Mouse (Mus musculus): ENCODE data around the gene Ggt6. TPM values are rescaled to one million over a fixed set of nuclear protein-coding genes. Genes with fewer than 3 reads are reported as not detected.

Ggt6 gene
- total RNA-seq, 1 experiment = 0.98 TPM

- no peak overlapping the region for H3K9ac ChIP-seq (ENCODE audit: insufficient read depth, low read depth, low read length, poor library complexity, severe bottlenecking)
- H3K4me1 ChIP-seq (ENCODE audit: control insufficient read depth in 2 of 2, insufficient read depth in 2 of 2, low read length in 2 of 2, poor library complexity in 1 of 2) = peaks cover 2 to 10% of the 10 kb centered on the region in 2 experiments; a peak in 2 of 4 replicates
- in situ Hi-C loops (cut with MboI; ENCODE audit: low sequenced_read_pairs in 2 of 2, unreplicated experiment in 2 of 2) = no loop called here
- TF ChIP-seq HCFC1 (IDR thresholded peaks at IDR 0.05; ENCODE audit: borderline replicate concordance, insufficient read depth, low read length) (no peak), ZC3H11A (IDR thresholded peaks at IDR 0.05; ENCODE audit: borderline replicate concordance, low read depth, low read length) (no peak), MAFK (IDR thresholded peaks at IDR 0.05; ENCODE audit: insufficient read depth, low read depth, low read length) (no peak), ZNF384 (IDR thresholded peaks at IDR 0.05; ENCODE audit: low read depth, low read length) (no peak), CHD2 (IDR thresholded peaks at IDR 0.05; ENCODE audit: low read depth, low read length) (no peak)
- no peak for DNase-seq (ENCODE audit: low read depth, low spot score)
- H3K27ac ChIP-seq (ENCODE audit: insufficient read depth, low read depth, low read length, poor library complexity, severe bottlenecking) = no peak overlapping the region
- no peaks in the 10 kb centered on the region for H3K36me3 ChIP-seq (ENCODE audit: control insufficient read depth, insufficient read depth, low read length, poor library complexity, severe bottlenecking)
- no peak overlapping the region for H3K4me3 ChIP-seq (ENCODE audit: insufficient read depth in 1 of 2, low read depth in 1 of 2, low read length in 2 of 2, poor library complexity in 1 of 2, severe bottlenecking in 1 of 2)
- no peaks in the 10 kb centered on the region for H3K9me3 ChIP-seq (ENCODE audit: control insufficient read depth, insufficient read depth, low read depth, low read length)
Observed at GRCm38 (mm10) chr11:72468525-72468924, 33.2 kb downstream of the Ggt6 start.

GRCm38 (mm10) chr11:72469217-72469616 is 33.9 kb downstream of the Ggt6 start:
- Histone ChIP-seq H3K4me3 (ENCODE audit: insufficient read depth in 1 of 2, low read depth in 1 of 2, low read length in 2 of 2, poor library complexity in 1 of 2, severe bottlenecking in 1 of 2) (no peak overlapping the region), H3K36me3 (ENCODE audit: control insufficient read depth, insufficient read depth, low read length, poor library complexity, severe bottlenecking) (no peaks in the 10 kb centered on the region), H3K4me1 (ENCODE audit: control insufficient read depth in 2 of 2, insufficient read depth in 2 of 2, low read length in 2 of 2, poor library complexity in 1 of 2) (peaks cover 2 to 15% of the 10 kb centered on the region in 2 experiments; a peak in 2 of 4 replicates), H3K9ac (ENCODE audit: insufficient read depth, low read depth, low read length, poor library complexity, severe bottlenecking) (no peak overlapping the region), H3K27ac (ENCODE audit: insufficient read depth, low read depth, low read length, poor library complexity, severe bottlenecking) (no peak overlapping the region), H3K9me3 (ENCODE audit: control insufficient read depth, insufficient read depth, low read depth, low read length) (no peaks in the 10 kb centered on the region)
- TF ChIP-seq ZC3H11A (IDR thresholded peaks at IDR 0.05; ENCODE audit: borderline replicate concordance, low read depth, low read length) (no peak), HCFC1 (IDR thresholded peaks at IDR 0.05; ENCODE audit: borderline replicate concordance, insufficient read depth, low read length) (no peak), CHD2 (IDR thresholded peaks at IDR 0.05; ENCODE audit: low read depth, low read length) (no peak), ZNF384 (IDR thresholded peaks at IDR 0.05; ENCODE audit: low read depth, low read length) (no peak)
- in situ Hi-C loops (cut with MboI; ENCODE audit: low sequenced_read_pairs in 2 of 2, unreplicated experiment in 2 of 2) = no loop called here
- DNase-seq (ENCODE audit: low read depth, low spot score) = no peak

- Histone ChIP-seq H3K9ac (ENCODE audit: insufficient read depth, low read depth, low read length, poor library complexity, severe bottlenecking) (no peak overlapping the region), H3K4me3 (ENCODE audit: insufficient read depth in 1 of 2, low read depth in 1 of 2, low read length in 2 of 2, poor library complexity in 1 of 2, severe bottlenecking in 1 of 2) (no peak overlapping the region), H3K36me3 (ENCODE audit: control insufficient read depth, insufficient read depth, low read length, poor library complexity, severe bottlenecking) (no peaks in the 10 kb centered on the region), H3K4me1 (ENCODE audit: control insufficient read depth in 2 of 2, insufficient read depth in 2 of 2, low read length in 2 of 2, poor library complexity in 1 of 2) (peaks cover 2 to 15% of the 10 kb centered on the region in 2 experiments; a peak in 2 of 4 replicates), H3K27ac (ENCODE audit: insufficient read depth, low read depth, low read length, poor library complexity, severe bottlenecking) (no peak overlapping the region), H3K9me3 (ENCODE audit: control insufficient read depth, insufficient read depth, low read depth, low read length) (no peaks in the 10 kb centered on the region)
- in situ Hi-C loops (cut with MboI; ENCODE audit: low sequenced_read_pairs in 2 of 2, unreplicated experiment in 2 of 2) = no loop called here
- TF ChIP-seq MAFK (IDR thresholded peaks at IDR 0.05; ENCODE audit: insufficient read depth, low read depth, low read length) = no peak
- DNase-seq (ENCODE audit: low read depth, low spot score) = no peak
Observed at GRCm38 (mm10) chr11:72470004-72470403, 34.7 kb downstream of the Ggt6 start.

- no peaks in the 10 kb centered on the region for H3K36me3 ChIP-seq (ENCODE audit: control insufficient read depth, insufficient read depth, low read length, poor library complexity, severe bottlenecking)
- H3K4me1 ChIP-seq (ENCODE audit: control insufficient read depth in 2 of 2, insufficient read depth in 2 of 2, low read length in 2 of 2, poor library complexity in 1 of 2) = peaks cover 2 to 15% of the 10 kb centered on the region in 2 experiments; a peak in 2 of 4 replicates
- in situ Hi-C loops (cut with MboI; ENCODE audit: low sequenced_read_pairs in 2 of 2, unreplicated experiment in 2 of 2) = no loop called here
- DNase-seq (ENCODE audit: low read depth, low spot score) = no peak
- TF ChIP-seq MAFK (IDR thresholded peaks at IDR 0.05; ENCODE audit: insufficient read depth, low read depth, low read length) (no peak), ZNF384 (IDR thresholded peaks at IDR 0.05; ENCODE audit: low read depth, low read length) (no peak), CHD2 (IDR thresholded peaks at IDR 0.05; ENCODE audit: low read depth, low read length) (no peak), ZC3H11A (IDR thresholded peaks at IDR 0.05; ENCODE audit: borderline replicate concordance, low read depth, low read length) (no peak), HCFC1 (IDR thresholded peaks at IDR 0.05; ENCODE audit: borderline replicate concordance, insufficient read depth, low read length) (no peak)
- no peak overlapping the region for H3K9ac ChIP-seq (ENCODE audit: insufficient read depth, low read depth, low read length, poor library complexity, severe bottlenecking)
- no peak overlapping the region for H3K4me3 ChIP-seq (ENCODE audit: insufficient read depth in 1 of 2, low read depth in 1 of 2, low read length in 2 of 2, poor library complexity in 1 of 2, severe bottlenecking in 1 of 2)
- no peak overlapping the region for H3K27ac ChIP-seq (ENCODE audit: insufficient read depth, low read depth, low read length, poor library complexity, severe bottlenecking)
- H3K9me3 ChIP-seq (ENCODE audit: control insufficient read depth, insufficient read depth, low read depth, low read length) = no peaks in the 10 kb centered on the region
Observed at GRCm38 (mm10) chr11:72471381-72471780, 36.1 kb downstream of the Ggt6 start.

GRCm38 (mm10) chr11:72473540-72473939 is 38.2 kb downstream of the Ggt6 start:
- Histone ChIP-seq H3K9ac (ENCODE audit: insufficient read depth, low read depth, low read length, poor library complexity, severe bottlenecking) (no peak overlapping the region), H3K27ac (ENCODE audit: insufficient read depth, low read depth, low read length, poor library complexity, severe bottlenecking) (no peak overlapping the region), H3K4me1 (ENCODE audit: control insufficient read depth in 2 of 2, insufficient read depth in 2 of 2, low read length in 2 of 2, poor library complexity in 1 of 2) (peaks cover 2 to 15% of the 10 kb centered on the region in 2 experiments; a peak in 2 of 4 replicates), H3K9me3 (ENCODE audit: control insufficient read depth, insufficient read depth, low read depth, low read length) (no peaks in the 10 kb centered on the region), H3K4me3 (ENCODE audit: insufficient read depth in 1 of 2, low read depth in 1 of 2, low read length in 2 of 2, poor library complexity in 1 of 2, severe bottlenecking in 1 of 2) (no peak overlapping the region), H3K36me3 (ENCODE audit: control insufficient read depth, insufficient read depth, low read length, poor library complexity, severe bottlenecking) (no peaks in the 10 kb centered on the region)
- in situ Hi-C loops (cut with MboI; ENCODE audit: low sequenced_read_pairs in 2 of 2, unreplicated experiment in 2 of 2) = no loop called here
- TF ChIP-seq HCFC1 (IDR thresholded peaks at IDR 0.05; ENCODE audit: borderline replicate concordance, insufficient read depth, low read length) (no peak), MAFK (IDR thresholded peaks at IDR 0.05; ENCODE audit: insufficient read depth, low read depth, low read length) (no peak), ZC3H11A (IDR thresholded peaks at IDR 0.05; ENCODE audit: borderline replicate concordance, low read depth, low read length) (no peak), ZNF384 (IDR thresholded peaks at IDR 0.05; ENCODE audit: low read depth, low read length) (no peak), CHD2 (IDR thresholded peaks at IDR 0.05; ENCODE audit: low read depth, low read length) (no peak)
- no peak for DNase-seq (ENCODE audit: low read depth, low spot score)
